Mouse (Mus musculus): Measurements from ENCODE around the gene Rpl4.

DNA sequence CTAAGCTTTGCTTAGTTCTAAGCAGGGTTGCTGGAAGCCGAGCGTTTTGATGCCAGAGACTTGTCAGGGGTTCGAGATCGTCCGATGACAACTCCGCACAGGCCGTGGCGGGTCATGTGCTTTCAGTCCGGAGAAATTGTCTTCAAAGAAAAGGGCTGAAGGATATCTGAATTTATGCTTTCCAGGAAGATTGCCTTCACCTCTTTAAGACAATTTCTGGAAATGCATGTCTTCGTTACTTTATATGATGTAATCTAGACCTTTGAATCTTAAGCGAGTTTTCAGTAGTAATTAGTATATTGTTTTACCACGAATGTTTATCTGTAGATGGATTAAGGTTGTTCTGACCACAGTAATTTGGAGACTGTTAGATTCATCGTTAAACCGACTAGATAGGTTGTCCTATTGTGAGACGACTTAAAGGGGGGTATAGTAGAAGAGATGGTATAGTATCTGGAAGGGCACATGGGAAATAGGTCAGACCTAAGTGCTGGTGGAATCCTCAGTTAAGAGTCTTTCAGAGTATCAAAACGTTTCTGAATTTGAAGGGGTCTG, 568 bp downstream of the Rpl4 start:
- TF ChIP-seq CTCF (IDR thresholded peaks at IDR 0.05) (no peak), EP300 (IDR thresholded peaks at IDR 0.05) (no peak)

Measured in lung, postnatal 0 days (tissue).